Mouse (Mus musculus): Measurements from ENCODE around the gene Ovol3.
"Not testable (repeated sequence)": the region's sequence is repeated elsewhere in the genome, so short reads cannot be mapped to it uniquely, and the experiment has no call there.

The Ovol3 gene

DNA sequence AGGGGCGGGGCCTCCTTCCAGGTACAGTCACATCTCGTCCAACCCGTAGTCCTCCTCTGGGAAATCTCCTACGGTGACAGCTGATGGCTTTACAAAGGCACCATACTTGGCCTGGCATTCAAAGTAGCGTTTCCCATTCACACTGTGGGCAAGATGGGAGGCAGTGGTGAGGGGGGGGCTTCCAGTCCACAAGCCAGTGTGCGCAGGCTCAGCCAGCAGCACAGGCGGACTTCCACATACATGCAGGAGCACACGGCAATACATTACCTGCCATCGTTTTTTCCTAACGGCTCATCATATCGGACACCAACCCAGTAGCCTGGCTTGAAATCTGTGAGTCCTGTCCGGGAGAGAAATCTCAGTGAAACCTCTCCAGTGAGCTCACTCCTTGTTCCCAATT is 11.3 kb downstream of the Ovol3 start:
- no peak for DNase-seq (ENCODE audit: low read depth, low spot score)

DNA sequence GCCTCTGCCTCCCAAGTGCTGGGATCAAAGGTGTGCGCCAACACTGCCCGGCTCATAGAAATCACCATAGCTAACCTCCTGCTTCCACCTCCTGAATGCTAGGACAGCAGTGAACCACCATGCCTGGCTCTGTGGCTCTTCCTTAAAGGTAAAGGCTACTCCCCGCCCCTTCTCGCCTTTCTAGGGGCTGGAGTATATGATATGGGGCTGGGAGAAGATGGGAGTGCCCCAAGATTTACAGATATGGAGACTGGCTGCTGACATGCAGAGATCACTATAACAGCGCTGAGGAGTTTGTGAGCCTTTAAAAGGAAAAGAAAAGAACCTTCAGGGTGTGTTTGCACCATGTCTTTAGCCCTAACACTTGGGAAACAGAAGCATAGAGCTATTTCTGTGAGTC is 13.3 kb downstream of the Ovol3 start:
- no peak for DNase-seq (ENCODE audit: low read depth, low spot score)

DNA sequence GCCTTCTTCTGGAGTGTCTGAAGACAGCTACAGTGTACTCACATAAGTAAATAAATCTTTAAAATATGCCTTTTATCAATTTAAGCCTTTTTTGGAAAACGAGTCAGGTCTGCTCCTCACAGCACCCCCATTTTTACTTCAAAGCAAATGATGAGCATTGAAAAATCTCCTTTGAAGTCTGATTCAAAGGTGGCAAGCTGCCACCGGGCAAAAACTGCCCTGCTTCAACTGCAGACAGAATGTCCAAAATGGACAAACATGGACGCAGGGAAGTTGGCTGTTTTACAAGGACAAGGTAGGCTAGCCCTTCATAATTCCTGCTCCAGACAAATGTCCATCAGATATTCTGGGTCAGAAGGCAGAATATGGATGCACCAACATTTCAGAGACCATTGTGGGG is 14.1 kb downstream of the Ovol3 start:
- DNase-seq (ENCODE audit: low read depth, low spot score), result no peak

DNA sequence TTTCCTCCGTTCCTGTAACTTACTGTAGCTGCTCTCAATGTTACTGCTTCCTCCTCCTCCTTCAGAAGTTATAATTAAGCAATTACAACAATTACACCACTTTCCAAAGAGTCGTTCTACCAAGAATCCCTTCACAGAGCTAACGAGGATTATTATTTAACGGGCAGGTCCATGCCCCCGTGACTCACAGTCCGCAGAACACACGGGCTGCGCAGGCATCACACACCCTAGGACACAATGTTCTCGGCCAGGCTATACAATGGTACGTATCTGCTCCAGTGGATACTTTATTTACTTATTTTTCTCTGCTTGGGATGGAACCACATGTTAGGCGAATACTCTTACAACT is 15.5 kb downstream of the Ovol3 start:
- DNase-seq (ENCODE audit: low read depth, low spot score), result no peak

DNA sequence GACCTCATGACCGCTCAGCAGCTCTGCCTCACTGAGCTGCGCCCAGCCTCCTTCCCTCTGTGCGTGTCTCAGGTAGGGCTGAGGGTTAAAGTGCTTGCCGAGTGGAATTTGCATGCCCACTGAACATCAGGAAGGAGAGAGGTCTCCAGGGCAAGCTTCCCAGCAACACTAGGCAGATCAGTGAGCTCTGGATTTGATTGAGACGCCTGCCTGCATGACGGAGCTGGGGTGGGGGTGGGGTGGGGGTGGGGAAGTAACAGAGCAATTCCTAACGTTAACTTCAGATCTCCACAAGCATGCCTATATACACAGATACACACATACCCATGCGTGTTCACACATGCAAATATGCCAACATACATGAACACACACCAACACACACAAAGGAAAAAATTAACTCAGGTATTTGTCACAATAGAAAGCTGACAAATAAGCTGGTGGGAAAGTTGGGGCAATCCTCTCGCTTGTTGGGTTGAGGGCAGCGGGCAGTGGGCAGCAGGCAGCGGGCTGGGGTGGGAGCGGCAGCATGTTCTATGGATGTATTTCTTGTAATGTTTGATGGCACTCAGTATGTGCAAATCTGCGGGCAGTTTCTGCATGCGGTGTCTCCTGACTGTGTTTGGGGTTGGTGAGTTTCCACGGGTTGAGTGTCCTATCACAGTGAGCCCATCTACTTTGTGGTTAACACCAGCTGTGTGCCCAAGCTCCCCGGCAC is 16.1 kb downstream of the Ovol3 start:
- no peak for DNase-seq (ENCODE audit: low read depth, low spot score)

DNA sequence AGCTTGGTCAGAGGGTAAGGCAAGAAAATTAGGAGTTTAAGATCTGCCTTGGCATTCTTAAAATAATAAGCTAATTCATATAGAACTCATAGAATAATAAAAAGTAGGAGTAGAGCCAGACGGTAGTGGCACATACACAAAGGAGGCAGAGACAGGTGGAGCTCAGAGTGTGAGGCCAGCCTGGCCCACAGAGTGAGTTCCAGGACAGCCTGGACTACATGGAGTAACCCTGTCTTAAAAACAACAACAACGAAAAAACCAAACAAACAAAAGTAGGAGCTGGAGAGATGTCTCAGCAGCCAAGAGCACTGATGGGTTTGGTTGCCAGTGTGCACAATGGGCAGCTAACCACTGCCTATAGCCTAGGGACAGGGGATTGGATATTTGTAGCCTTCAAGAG is 18.2 kb downstream of the Ovol3 start:
- no peak for DNase-seq (ENCODE audit: low read depth, low spot score)

DNA sequence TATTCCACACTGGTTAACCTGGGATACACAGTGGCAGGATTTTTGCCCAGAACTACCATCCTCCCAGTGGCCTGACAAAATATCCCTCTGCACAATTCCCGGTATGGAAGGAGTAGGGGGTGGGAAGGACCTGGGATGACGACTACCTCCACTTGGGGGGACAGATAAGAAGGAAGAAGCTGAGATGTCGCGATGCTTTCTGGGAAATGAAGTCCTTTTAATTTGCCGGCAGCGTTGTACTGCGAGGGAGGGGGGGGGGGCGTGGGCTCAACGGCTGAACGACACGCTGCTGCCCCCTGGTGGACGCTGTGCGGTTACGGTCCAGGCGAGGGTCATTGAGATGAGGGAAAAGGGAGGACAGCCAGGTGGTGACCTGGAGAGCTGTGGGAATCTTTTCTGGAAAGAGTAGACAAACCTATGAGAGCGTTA is 18.8 kb downstream of the Ovol3 start:
- no peak for DNase-seq (ENCODE audit: low read depth, low spot score)

DNA sequence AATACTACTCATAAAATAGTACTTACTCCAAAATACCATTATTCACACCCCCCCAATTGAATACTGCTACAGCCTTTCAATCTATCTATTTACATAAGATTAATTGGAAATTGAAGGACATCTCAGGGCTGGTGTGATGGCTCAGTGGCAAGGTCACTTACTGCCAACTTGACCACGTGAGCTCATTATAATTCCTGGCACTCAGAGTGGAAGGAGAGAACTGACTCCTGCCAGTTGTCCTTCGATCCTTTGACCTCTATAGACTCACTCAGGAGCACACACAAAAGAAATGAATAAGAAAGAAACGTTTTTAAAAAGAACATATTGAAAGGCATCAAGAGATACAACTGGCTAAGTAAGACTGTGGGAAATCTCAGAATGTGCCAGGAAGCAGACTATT is 19.6 kb downstream of the Ovol3 start:
- DNase-seq (ENCODE audit: low read depth, low spot score), result no peak

DNA sequence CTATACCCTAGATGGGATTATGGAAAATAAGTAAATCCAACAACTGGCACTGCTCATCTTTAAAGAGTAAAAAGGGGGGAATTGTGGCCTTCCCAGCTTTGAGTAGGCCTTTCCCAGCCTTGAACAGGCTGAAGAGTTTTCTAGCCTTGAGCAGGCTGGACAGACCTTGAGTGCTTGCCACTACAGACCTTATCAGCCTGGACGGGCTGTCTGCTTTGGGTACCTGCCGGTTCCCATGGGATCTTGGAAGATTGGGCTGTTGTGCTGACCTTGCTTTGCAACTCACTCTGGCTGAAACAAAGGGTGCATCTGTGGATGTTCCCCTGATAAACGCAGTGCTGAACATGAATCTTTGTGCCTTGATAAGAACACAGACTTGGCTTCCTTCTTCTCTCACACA is 21.6 kb downstream of the Ovol3 start:
- no peak for DNase-seq (ENCODE audit: low read depth, low spot score)

DNA sequence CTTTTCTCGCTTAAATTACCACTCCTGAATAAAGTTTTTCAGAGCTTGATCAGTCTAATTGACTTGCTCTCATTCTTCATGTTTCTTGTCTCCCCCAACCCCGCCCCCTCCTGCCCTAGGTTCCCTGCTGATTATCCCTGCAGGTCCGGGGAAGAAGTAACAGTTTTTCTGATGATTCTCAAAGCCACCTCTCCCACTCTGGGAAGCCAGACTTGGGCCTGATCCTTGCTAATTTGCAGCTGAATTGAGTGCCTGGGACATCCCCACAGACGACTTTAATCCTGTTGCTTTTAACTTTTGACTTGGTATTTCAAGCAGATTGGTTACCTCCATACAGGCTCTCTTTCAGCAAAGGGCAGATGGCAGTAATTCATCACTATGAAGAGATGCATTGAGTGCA is 24.5 kb downstream of the Ovol3 start:
- DNase-seq (ENCODE audit: low read depth, low spot score), result no peak

DNA sequence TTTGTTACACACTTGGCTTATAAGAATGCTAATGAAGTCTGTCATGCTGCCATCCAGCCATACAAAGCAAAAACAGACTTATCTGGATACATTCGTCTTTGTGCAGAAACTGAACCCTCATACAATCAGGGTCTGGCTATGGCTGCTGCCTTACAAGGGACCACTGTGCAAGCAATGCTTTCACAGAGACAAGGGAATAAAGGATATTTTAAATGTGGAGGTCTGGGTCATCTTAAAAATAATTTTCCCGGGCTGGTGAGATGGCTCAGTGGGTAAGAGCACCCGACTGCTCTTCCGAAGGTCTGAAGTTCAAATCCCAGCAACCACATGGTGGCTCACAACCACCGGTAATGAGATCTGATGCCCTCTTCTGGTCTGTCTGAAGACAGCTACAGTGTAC is 29.2 kb downstream of the Ovol3 start:
- not testable (repeated sequence) for DNase-seq (ENCODE audit: low read depth, low spot score)

DNA sequence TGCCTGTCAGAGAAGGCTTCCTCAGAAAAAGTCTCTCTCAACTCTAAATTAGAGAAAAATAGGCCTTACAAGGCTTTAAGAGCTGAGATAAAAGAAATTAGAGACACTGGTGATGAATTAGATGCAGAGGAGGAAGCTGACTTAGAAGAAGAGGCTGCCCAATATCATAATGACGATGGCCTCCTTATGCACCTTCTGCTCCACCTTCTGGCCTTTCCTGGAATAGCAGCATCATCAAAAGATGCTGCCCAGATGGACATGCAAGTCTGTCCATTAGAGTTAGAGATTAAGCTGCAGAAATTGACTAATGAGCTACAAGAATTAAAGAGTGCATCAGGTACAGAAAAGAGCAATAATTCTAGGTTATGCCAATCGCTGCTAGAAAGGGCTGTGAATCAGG is 30.1 kb downstream of the Ovol3 start:
- no peak for DNase-seq (ENCODE audit: low read depth, low spot score)

DNA sequence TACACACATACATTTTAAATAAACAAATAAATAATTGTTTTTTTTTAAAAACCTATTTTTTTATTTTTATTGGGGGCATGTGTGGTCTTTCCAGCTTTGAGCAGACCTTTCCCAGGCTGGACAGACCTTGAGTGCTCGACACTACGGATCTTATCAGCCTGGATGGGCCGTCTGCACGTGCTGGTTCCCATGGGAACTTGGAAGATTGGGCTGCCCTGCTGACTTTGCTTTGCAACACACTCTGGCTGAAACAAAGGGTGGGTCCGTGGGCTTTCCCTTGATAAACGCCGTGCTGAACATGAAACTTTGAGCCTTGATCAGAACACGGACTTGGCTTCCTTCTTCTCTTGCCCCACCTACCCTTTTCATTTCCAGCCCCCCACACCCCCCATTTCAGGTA is 31.1 kb downstream of the Ovol3 start:
- no peak for DNase-seq (ENCODE audit: low read depth, low spot score)

DNA sequence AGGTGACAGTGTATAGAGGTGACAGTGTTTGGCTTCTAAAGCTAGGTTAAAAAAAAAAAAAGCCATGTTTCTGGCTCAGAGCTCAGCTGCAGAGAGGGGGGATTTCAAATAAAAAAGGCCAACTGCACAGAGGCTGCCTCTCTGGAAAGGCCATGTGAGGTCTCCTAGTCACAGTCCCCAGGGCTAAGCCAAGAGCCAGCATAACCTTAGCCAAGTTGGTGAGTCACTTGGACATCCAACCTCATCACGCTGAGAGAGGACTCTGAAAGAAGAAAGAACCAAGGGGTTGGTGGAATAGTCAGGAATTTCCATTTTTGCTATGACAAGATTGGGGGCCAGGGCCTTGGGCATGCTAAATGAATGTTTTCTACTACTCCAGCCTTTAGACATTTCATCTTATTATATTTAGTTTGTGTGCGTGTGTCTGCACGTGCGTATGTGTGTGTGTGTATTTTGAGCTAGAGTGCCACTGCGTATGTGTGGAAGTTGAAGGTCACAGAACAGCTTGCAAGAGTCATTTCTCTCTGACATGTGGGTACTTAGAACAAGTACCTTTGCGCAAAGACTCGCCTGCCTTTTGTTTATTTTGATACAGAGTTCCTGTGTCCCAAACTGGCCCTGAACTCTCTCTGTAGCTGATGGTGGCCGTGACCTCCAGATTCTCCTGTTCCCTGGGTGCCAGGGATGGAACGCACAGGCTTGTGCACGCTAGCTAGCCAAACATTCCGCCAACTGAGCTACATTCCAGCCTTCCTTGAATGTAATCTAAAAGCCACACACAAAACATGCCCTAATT is 32.4 kb downstream of the Ovol3 start:
- no peak for DNase-seq (ENCODE audit: low read depth, low spot score)

DNA sequence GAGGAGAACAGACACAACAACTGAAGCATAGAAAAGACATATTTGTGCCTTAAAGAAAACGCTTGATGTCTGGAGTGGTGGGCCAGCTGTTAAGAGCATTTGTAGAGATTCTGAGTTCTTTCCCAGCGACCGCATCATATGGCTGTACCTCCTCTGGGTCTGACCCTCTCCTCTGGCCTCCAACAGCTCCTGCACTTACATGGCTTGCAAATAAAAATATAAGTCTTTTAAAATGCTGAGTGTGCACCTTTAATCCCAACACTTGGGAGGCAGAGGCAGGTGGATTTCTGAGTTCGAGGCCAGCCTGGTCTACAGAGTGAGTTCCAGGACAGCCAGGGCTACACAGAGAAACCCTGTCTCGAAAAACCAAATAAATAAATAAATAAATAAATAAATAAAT is 34.9 kb downstream of the Ovol3 start:
- DNase-seq (ENCODE audit: low read depth, low spot score), result not testable (repeated sequence)

DNA sequence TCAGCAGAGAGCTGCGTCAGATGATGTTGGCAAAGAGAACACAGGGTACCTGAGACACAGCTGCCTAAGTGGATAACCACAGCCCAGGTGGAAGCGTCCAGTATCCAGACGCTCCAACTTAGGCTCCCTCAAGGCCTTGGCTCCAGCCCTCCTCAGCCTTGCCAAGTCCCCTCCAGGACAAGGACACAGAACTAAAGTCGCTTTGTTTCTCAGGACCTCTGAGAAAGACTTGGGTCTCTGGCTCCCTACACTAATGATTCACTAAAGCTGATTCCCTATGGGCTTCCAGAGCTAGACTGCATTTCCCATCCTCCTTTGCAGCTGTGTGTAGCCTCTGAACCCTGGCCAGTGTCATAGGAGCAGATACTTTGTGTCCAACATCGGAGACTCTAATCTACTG is 35.3 kb downstream of the Ovol3 start:
- no peak for DNase-seq (ENCODE audit: low read depth, low spot score)

DNA sequence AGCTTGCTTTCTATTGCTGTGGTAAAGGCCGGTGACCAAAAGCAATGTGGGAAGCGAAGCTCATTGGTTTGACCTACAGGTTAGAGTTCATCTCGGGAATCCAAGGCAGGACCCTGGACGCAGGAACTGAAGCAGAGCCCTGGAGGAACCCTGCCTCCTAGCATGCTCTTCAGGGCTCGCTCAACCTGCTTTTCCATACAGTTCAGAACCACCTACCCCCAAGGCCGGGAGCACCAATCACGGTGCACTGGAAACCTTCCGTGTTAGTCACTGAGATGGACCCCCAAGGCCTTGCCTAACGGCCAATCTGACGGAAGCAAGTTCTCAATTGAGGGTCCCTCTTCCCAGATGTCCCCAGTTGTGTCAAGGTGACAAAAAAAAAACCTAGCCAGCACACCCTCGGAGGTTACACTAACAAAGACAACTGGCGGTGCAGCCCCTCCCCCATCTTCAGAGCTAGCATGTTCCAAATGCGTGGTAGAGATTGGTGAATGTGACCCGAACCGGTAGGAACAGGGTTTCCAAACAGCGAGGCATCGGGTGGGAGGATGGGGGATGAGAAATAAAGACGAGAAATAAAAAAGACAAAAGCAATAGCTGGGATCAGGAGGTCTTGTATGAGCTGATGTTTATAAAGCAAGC is 35.9 kb downstream of the Ovol3 start:
- DNase-seq (ENCODE audit: low read depth, low spot score), result no peak

DNA sequence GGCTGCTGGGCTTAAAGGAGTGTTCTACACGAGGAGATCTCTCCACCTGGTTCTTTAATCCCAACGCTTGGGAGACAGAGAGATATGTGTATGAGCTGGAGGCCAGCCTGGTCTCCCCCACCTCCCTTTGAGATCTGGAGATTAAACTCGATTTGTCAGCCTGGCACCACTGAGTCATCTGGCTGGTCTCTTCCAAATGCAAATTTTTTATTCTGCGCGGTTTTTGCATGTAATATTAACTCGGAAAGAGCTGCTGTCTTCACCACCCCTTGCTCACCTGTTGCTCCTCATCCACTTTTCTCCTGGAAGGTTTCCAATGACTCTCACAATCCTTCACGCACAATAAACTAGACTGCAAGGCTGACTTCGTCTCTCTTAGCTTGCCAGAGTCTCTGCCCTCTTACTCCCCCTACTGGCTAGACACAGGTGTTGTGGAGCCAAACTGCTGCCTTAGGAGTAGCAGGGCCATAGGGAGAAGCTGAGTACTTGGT is 37.0 kb downstream of the Ovol3 start, which contains the start of gene Capns1:
TSS of gene Capns1 (minus strand) at position 331 of the 491 bp plus-strand sequence.
- DNase-seq (ENCODE audit: low read depth, low spot score), result peak; percentile 75

DNA sequence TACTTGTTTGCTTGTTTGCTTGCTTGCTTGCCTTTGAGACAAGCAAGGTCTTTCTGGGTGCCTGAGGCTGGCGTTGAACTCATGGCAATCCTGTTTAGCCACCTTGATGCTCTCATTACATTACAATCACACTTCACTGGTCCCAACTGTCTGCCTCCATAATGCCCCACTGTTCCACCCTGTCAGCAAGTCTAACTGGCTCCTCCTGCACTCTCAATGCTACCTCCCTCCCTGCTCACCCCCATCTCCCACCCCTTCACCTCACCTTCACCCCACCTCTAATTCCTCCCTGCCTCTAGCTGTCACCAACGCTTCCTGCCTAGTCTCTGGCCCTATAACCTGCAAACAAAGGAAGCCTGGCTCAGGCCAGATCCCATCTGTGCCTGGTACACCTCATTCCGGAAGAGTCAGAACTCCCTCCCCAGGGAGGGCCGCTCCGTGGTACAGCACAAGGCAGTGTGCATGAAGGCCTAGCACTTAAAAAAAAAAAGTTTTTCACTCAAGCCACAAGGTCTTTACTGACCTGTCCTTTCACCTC is 37.9 kb downstream of the Ovol3 start:
- no peak for DNase-seq (ENCODE audit: low read depth, low spot score)

DNA sequence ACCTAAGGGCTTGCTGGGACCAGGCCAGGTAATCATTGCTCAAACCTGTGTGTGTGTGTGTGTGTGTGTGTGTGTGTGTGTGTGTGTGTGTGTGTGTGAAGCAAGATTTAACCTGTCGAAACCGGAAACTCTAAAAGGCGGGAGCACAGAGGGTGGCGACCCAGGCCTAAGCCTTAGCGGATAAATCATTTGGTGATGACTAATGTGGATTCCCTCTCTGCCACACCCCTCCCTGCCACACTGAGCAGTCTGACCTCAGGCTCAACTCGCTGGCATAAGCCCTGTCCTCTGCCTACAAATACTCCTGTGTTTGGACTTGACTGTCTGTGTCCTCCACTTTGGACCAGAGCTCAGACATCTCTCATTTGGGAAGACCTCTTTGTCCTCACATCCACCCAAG is 39.4 kb downstream of the Ovol3 start:
- no peak for DNase-seq (ENCODE audit: low read depth, low spot score)

DNA sequence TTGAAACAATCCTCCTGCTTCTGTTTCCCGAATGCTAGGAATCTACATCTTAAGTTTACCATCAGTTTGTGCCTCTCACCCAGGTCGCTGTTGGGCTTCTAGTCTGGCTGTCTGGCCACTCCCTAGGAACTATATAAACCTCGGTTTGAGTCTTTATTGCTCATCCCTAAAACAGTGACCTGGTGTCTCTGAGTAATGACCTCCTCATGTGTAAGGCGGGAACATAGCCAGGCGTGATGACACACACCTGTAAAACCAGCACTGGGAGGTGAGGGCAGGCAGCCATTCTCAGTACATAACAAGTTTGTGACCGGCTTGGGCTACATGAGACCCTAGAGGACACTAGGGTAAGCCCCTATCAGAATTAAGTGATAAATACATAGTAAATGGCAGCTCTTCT is 40.1 kb downstream of the Ovol3 start:
- no peak for DNase-seq (ENCODE audit: low read depth, low spot score)

DNA sequence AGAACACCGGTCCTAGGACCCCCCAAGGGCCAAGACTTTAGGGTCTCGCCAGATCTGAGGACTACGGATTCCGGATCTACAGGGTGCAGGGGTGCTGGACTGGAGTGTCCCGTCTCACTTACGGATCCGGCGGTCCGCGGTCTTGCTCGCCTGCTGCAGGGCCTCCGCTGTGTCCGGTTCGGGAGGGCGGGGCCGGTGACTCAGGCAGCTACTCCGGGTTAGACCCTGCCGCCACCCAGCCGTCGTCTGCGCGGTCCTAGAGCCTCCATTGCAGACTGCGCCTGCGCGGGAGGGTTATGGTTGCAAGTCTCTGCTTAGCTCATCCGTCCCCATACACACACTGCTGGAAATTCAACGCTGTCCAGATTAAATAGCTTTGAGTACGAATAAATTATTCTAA is 40.6 kb downstream of the Ovol3 start:
- peak; percentile 85 for DNase-seq (ENCODE audit: low read depth, low spot score)
